Mouse (Mus musculus) erythroblast, embryonic 14.5 days (primary cell): ENCODE measurements at regions not wholly inside any gene's neighbourhood (a gene's known extent, or its start where the extent isn't known, plus 50 kb on each side); places are given as distances from the start of the nearest gene placed in this dataset.

Experiments
- GATA1 ChIP-seq: IDR thresholded peaks from 2 replicates; pipeline ENCODE4 v1.6.1; 2012; ENCODE audit warnings: low read length, inconsistent platforms, mixed read lengths
- TAL1 ChIP-seq: IDR thresholded peaks from 3 replicates; pipeline ENCODE4 v1.6.1; 2012; ENCODE audit warnings: low read length, inconsistent platforms, mixed read lengths

DNA sequence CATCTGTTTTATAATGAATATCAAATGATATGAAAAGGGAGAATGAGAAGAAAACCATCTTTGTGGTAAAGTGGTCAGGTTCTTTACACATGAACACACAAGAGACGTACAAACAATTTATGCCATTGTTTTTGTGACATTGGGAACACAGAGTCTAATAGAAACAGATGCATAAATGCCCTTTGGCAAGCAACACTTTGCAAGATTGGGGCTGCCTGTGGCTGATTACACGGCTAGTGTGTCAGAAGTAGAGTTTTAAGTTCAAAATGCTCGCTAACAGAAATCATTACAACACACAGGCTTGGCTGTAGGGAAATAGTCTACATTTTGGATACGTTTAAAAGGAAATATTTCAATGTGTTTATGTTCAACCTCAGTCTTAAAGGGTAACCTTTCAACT is 228.5 kb upstream of the Npvf start:
- TF ChIP-seq GATA1 (no peak), TAL1 (no peak)
